Mouse (Mus musculus) heart, embryonic 11.5 days (tissue): ENCODE results near the gene Arl15. TPM values are rescaled to one million over a fixed set of nuclear protein-coding genes. Genes with fewer than 3 reads are reported as not detected.

Experiments
- ATAC-seq: fragments of 200-750 bp; cut with Nextera tagmentation; replicated peaks from 2 replicates; pipeline ENCODE4 v1.8.0; 2017; ENCODE audit warnings: moderate library complexity; ENCODE audit not compliant: insufficient number of reproducible peaks, low FRiP score, low TSS enrichment
- H3K27ac ChIP-seq: fragments of 300-500 bp; sonication (generic); 2 replicates; pipeline ENCODE4 v1.5.1; 2014; ENCODE audit warnings: mild to moderate bottlenecking, low read depth, low read length
- H3K27me3 ChIP-seq: fragments of 300-500 bp; sonication (generic); 2 replicates; pipeline ENCODE4 v1.6.1; 2014; ENCODE audit warnings: mild to moderate bottlenecking, low read length, mixed read lengths; ENCODE audit not compliant: control insufficient read depth, insufficient read depth
- H3K36me3 ChIP-seq: fragments of 300-500 bp; sonication (generic); 2 replicates; pipeline ENCODE4 v1.6.1; 2014; ENCODE audit warnings: mild to moderate bottlenecking, low read length, moderate library complexity, mixed read lengths; ENCODE audit not compliant: control insufficient read depth, insufficient read depth
- H3K4me1 ChIP-seq: fragments of 300-500 bp; sonication (generic); 2 replicates; pipeline ENCODE4 v1.6.1; 2014; ENCODE audit warnings: low read length; ENCODE audit not compliant: control insufficient read depth, insufficient read depth
- H3K4me2 ChIP-seq: fragments of 300-500 bp; sonication (generic); 2 replicates; pipeline ENCODE4 v1.6.1; 2014; ENCODE audit warnings: mild to moderate bottlenecking, moderate library complexity
- H3K4me3 ChIP-seq: fragments of 300-500 bp; sonication (generic); 2 replicates; pipeline ENCODE4 v1.5.1; 2014; ENCODE audit warnings: low read depth, low read length
- H3K9ac ChIP-seq: fragments of 300-500 bp; sonication (generic); 2 replicates; pipeline ENCODE4 v1.6.1; 2014; ENCODE audit warnings: mild to moderate bottlenecking, low read depth, low read length, moderate library complexity
- H3K9me3 ChIP-seq: fragments of 300-500 bp; sonication (generic); replicated peaks from 2 replicates; pipeline ENCODE4 v1.6.1; 2016; ENCODE audit warnings: low read length; ENCODE audit not compliant: control insufficient read depth
- whole genome bisulfite sequencing: fragments of 180-500 bp; shearing (Covaris S2); extraction: QIAGEN DNeasy Blood & Tissue Kit; methylation state at CpG from one replicate; pipeline ENCODE4 v1.1.7; 2014; ENCODE audit not compliant: insufficient replicate concordance; 5-methylcytosine and 5-hydroxymethylcytosine counted together
- polyA plus RNA-seq: library from polyadenylated mRNA; unstranded; fragments of >200 nt; fragmentation: Nextera tagmentation; extraction: Ambion mirVana; gene quantifications from 2 replicates; pipeline ENCODE4 v1.2.1, GENCODE M21; 2014

The Arl15 gene
- polyA plus RNA-seq, 1 experiment from 2014 or later: 10.1 TPM

GRCm38 (mm10) chr13:114151698-114152069 lies 357.4 kb downstream of the Arl15 start:
- H3K36me3 ChIP-seq: no peaks in the 10 kb centered on the region
- H3K27me3 ChIP-seq: no peaks in the 10 kb centered on the region
- H3K9me3 ChIP-seq: no peaks in the 10 kb centered on the region
- no peak overlapping the region for H3K27ac ChIP-seq
- H3K4me2 ChIP-seq: no peak overlapping the region
- ATAC-seq: no peak
- no peak overlapping the region for H3K4me3 ChIP-seq
- no peak overlapping the region for H3K9ac ChIP-seq
- no peaks in the 10 kb centered on the region for H3K4me1 ChIP-seq
- 79% methylated on average over 10 of the region's 10 CpGs for WGBS

GRCm38 (mm10) chr13:114156689-114157088 lies 362.4 kb downstream of the Arl15 start:
- no peak for ATAC-seq
- H3K9ac ChIP-seq: no peak overlapping the region
- no peaks in the 10 kb centered on the region for H3K4me1 ChIP-seq
- H3K4me3 ChIP-seq: no peak overlapping the region
- H3K27me3 ChIP-seq: no peaks in the 10 kb centered on the region
- H3K36me3 ChIP-seq: no peaks in the 10 kb centered on the region
- H3K27ac ChIP-seq: no peak overlapping the region
- 54% methylated on average over 12 of the region's 12 CpGs for WGBS
- H3K9me3 ChIP-seq: no peaks in the 10 kb centered on the region
- H3K4me2 ChIP-seq: no peak overlapping the region

GRCm38 (mm10) chr13:114158111-114158730 lies 363.9 kb downstream of the Arl15 start:
- no peak overlapping the region for H3K9ac ChIP-seq
- no peaks in the 10 kb centered on the region for H3K9me3 ChIP-seq
- ATAC-seq: no peak
- WGBS: 84% methylated on average over 9 of the region's 9 CpGs
- H3K4me3 ChIP-seq: no peak overlapping the region
- H3K4me1 ChIP-seq: no peaks in the 10 kb centered on the region
- H3K4me2 ChIP-seq: no peak overlapping the region
- H3K27ac ChIP-seq: no peak overlapping the region
- no peaks in the 10 kb centered on the region for H3K27me3 ChIP-seq
- no peaks in the 10 kb centered on the region for H3K36me3 ChIP-seq

- no peaks in the 10 kb centered on the region for H3K36me3 ChIP-seq
- H3K4me1 ChIP-seq: no peaks in the 10 kb centered on the region
- H3K4me2 ChIP-seq: no peak overlapping the region
- ATAC-seq: no peak
- no peaks in the 10 kb centered on the region for H3K27me3 ChIP-seq
- H3K9me3 ChIP-seq: no peaks in the 10 kb centered on the region
- H3K4me3 ChIP-seq: no peak overlapping the region
- H3K9ac ChIP-seq: no peak overlapping the region
- WGBS: 55% methylated on average over 13 of the region's 13 CpGs
- no peak overlapping the region for H3K27ac ChIP-seq
Observed at GRCm38 (mm10) chr13:114159634-114160391, 365.5 kb downstream of the Arl15 start.

GRCm38 (mm10) chr13:114162753-114163152 lies 368.4 kb downstream of the Arl15 start:
- H3K4me2 ChIP-seq: no peak overlapping the region
- H3K27me3 ChIP-seq: 0 out of 2 replicates have a peak, but pooled peaks cover under 1% of the 10 kb centered on the region
- ATAC-seq: no peak
- no peaks in the 10 kb centered on the region for H3K36me3 ChIP-seq
- no peak overlapping the region for H3K27ac ChIP-seq
- WGBS: 46% methylated on average over 4 of the region's 4 CpGs
- H3K4me1 ChIP-seq: peaks cover 4% of the 10 kb centered on the region; the same call in 1 of the 2 replicates
- H3K4me3 ChIP-seq: no peak overlapping the region
- H3K9me3 ChIP-seq: no peaks in the 10 kb centered on the region
- no peak overlapping the region for H3K9ac ChIP-seq

- WGBS: 41% methylated on average over 7 of the region's 7 CpGs
- Histone ChIP-seq H3K36me3 (no peaks in the 10 kb centered on the region), H3K9me3 (no peaks in the 10 kb centered on the region), H3K4me1 (peaks cover 4% of the 10 kb centered on the region; the same call in 1 of the 2 replicates), H3K9ac (no peak overlapping the region), H3K27me3 (0 out of 2 replicates have a peak, but pooled peaks cover 2% of the 10 kb centered on the region), H3K4me3 (no peak overlapping the region), H3K27ac (no peak overlapping the region), H3K4me2 (no peak overlapping the region)
- ATAC-seq: no peak
Observed at GRCm38 (mm10) chr13:114165616-114166015, 371.3 kb downstream of the Arl15 start.

- 51% methylated on average over 12 of the region's 12 CpGs for WGBS
- Histone ChIP-seq H3K4me2 (no peak overlapping the region), H3K36me3 (no peaks in the 10 kb centered on the region), H3K27ac (no peak overlapping the region), H3K4me3 (no peak overlapping the region), H3K9me3 (no peaks in the 10 kb centered on the region), H3K27me3 (0 out of 2 replicates have a peak, but pooled peaks cover 2% of the 10 kb centered on the region), H3K4me1 (peaks cover 4% of the 10 kb centered on the region; the same call in 1 of the 2 replicates), H3K9ac (no peak overlapping the region)
- ATAC-seq: no peak
Observed at GRCm38 (mm10) chr13:114166439-114167183, 372.3 kb downstream of the Arl15 start.

GRCm38 (mm10) chr13:114170061-114170460 lies 375.8 kb downstream of the Arl15 start:
- WGBS: 61% methylated on average over 5 of the region's 5 CpGs
- Histone ChIP-seq H3K4me1 (peaks cover 4% of the 10 kb centered on the region; the same call in 1 of the 2 replicates), H3K36me3 (no peaks in the 10 kb centered on the region), H3K9ac (no peak overlapping the region), H3K9me3 (no peaks in the 10 kb centered on the region), H3K27ac (no peak overlapping the region), H3K4me2 (no peak overlapping the region), H3K27me3 (0 out of 2 replicates have a peak, but pooled peaks cover 2% of the 10 kb centered on the region), H3K4me3 (no peak overlapping the region)
- no peak for ATAC-seq
